ENCODE assay signal across 24 mouse cellular contexts in the genomic region with DNA sequence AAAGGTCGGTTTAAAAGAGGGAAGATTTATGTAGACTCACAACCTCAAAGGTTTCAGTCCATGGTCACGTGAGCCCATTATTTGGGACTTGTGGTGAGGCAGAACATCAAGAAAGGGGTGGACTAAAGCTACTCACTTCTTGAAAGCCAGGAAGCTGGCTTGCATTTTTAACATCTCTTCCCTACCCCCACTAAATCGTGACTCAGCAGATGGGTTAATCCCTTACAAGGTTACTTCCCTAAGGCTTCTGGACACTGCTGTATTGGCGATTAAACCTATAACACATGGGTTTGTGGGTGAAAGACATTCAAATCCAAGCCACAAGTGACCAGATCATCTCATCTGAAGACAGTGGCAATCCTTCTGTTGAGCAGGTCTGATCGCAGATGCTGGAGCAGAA. TPM values are rescaled to one million over a fixed set of nuclear protein-coding genes. Genes with fewer than 3 reads are reported as not detected.
DNase-seq lines count a peak whose midpoint lies in the region; ATAC-seq and TF ChIP-seq lines count a peak whose summit lies in the region.
"Had no signal": no experiment of that assay in that cellular context is flagged by ENCODE, and none has a peak within 500 bp of the region (broad histone marks: within the 10 kb centered on the region; RNA-seq: fewer than 3 reads in every experiment).

No protein-coding gene starts in this region.

- TF ChIP-seq CTCF in C2C12 (IDR thresholded peaks at IDR 0.05; ENCODE audit: control insufficient read depth, insufficient read depth, insufficient read length) = no peak
- no peak for TF ChIP-seq CTCF in layer of hippocampus, adult 2 months (conservative IDR thresholded peaks at IDR 0.05)
- no peak for TF ChIP-seq CTCF in left cerebral cortex, adult 2 months (IDR thresholded peaks at IDR 0.05)

- no peaks in the 10 kb centered on the region for H3K36me3 ChIP-seq in C2C12 (ENCODE audit: control insufficient read depth, insufficient read depth)
- H3K36me3 ChIP-seq: forebrain, embryonic 10.5 days; limb, embryonic 10.5 days; midbrain, embryonic 10.5 days; neural tube, embryonic 13.5 days had no signal

- no peak overlapping the region for H3K27ac ChIP-seq in layer of hippocampus, adult 2 months
- H3K27ac ChIP-seq in left cerebral cortex, adult 2 months = no peak overlapping the region
- H3K27ac ChIP-seq: forebrain, embryonic 10.5 days; gastrocnemius, adult 2 months; kidney, postnatal 0 days; limb, embryonic 10.5 days; midbrain, embryonic 10.5 days; neural tube, embryonic 13.5 days; stomach, postnatal 0 days had no signal

- peaks cover 20% of the 10 kb centered on the region for H3K27me3 ChIP-seq in C2C12 (ENCODE audit: control insufficient read depth, insufficient read depth, insufficient read length)
- H3K27me3 ChIP-seq: neural tube, embryonic 13.5 days had no signal

- H3K79me2 ChIP-seq in C2C12 (ENCODE audit: control insufficient read depth, insufficient read depth) = no peaks in the 10 kb centered on the region

- no peak overlapping the region for H3ac ChIP-seq in C2C12 (ENCODE audit: control insufficient read depth, insufficient read length, low read depth)

- no peaks in the 10 kb centered on the region for H3K79me3 ChIP-seq in C2C12 (ENCODE audit: low read depth)

- ATAC-seq in CD4-positive, CD25-positive, alpha-beta regulatory T cell, adult 4 months = peak; percentile 22
- ATAC-seq in granulocyte monocyte progenitor cell, adult 5-6 weeks (replicated peaks; ENCODE audit: poor library complexity, severe bottlenecking) = peak; percentile 76
- ATAC-seq in monocyte, adult 5-6 weeks (replicated peaks; ENCODE audit: insufficient number of reproducible peaks, low FRiP score, low TSS enrichment, poor library complexity, severe bottlenecking) = peak; percentile 54
- ATAC-seq: forebrain, postnatal 0 days; hindbrain, embryonic 16.5 days; liver, postnatal 0 days had no signal

- intact Hi-C loops in left cerebral cortex, adult 2 months (cut with DNase I) = no loop called here

- no peak overlapping the region for H3K4me3 ChIP-seq in C2C12 (ENCODE audit: insufficient read depth, poor library complexity, severe bottlenecking)
- H3K4me3 ChIP-seq in layer of hippocampus, adult 2 months = no peak overlapping the region
- no peak overlapping the region for H3K4me3 ChIP-seq in left cerebral cortex, adult 2 months
- H3K4me3 ChIP-seq: forebrain, embryonic 10.5 days; gastrocnemius, adult 2 months; limb, embryonic 10.5 days; midbrain, embryonic 10.5 days; neural tube, embryonic 13.5 days had no signal

- DNase-seq in lung, postnatal 14 days = no peak
- DNase-seq in layer of hippocampus, adult 2 months (ENCODE audit: low spot score in 2 of 2) = no peak
- DNase-seq in left cerebral cortex, adult 2 months (ENCODE audit: extremely low spot score in 1 of 2, low spot score in 2 of 2) = no peak
- DNase-seq: adrenal gland, postnatal 25 days; cerebellum, adult 11-12 months; cerebellum, postnatal 25 days; forebrain, postnatal 0 days; gastrocnemius, adult 2 months; heart, postnatal 36 days; kidney, adult 11 months; liver, postnatal 0 days; lung, postnatal 10 days; right cerebral cortex, postnatal 14 days had no signal

TF ChIP-seq in C2C12, 6 proteins besides CTCF, POLR2A, EP300 and RAD21:
- no peak for TF ChIP-seq FOSL1 (IDR thresholded peaks at IDR 0.05; ENCODE audit: insufficient read depth, low read length, poor library complexity, severe bottlenecking)
- TF ChIP-seq CEBPB (IDR thresholded peaks at IDR 0.05; ENCODE audit: low read depth) = no peak
- TF ChIP-seq MYOD1 (IDR thresholded peaks at IDR 0.05; ENCODE audit: control insufficient read depth, insufficient read length, low read depth) = no peak
- TF ChIP-seq USF1 (IDR thresholded peaks at IDR 0.05; ENCODE audit: low read depth) = peak; percentile 48

RNA-seq across cellular contexts. Expression of a gene that starts 59.9 kb away (rescaled TPM):
- polyA plus RNA-seq in C2C12 (2012; fragmentation: generic; extraction: Trizol) = 19.3 TPM
- polyA plus RNA-seq in CD4-positive, CD25-positive, alpha-beta regulatory T cell, adult 4 months (2017; shearing (Covaris generic)) = 10 to 100 TPM in 1 of 2 experiments, 1 to 10 TPM in 1; 9.9 to 11.8 TPM
- 48.6 and 51.2 TPM in 2 replicates for total RNA-seq in granulocyte monocyte progenitor cell, adult 5-6 weeks (2014; fragmentation: Nextera tagmentation)
- 76.4 and 80.7 TPM in 2 replicates for total RNA-seq in granulocyte monocyte progenitor cell, adult 5-6 weeks (2017)
- total RNA-seq in monocyte, adult 5-6 weeks (2017) = 29.1 to 39.5 TPM (median 34.8 TPM) in 3 replicates
- 10 to 100 TPM; 58.0 to 63.2 TPM for total RNA-seq in layer of hippocampus, adult 2 months (2021)
- 10 to 100 TPM; 59.0 to 63.0 TPM for total RNA-seq in left cerebral cortex, adult 2 months (2021)

Comparison
In these comparisons a context has a peak if more than half of its experiments do, and no peak if none do; other contexts are left out.
1. ATAC-seq: peak in every context shown above with its lines; median percentile 76 in granulocyte monocyte progenitor cell, adult 5-6 weeks; 54 in monocyte, adult 5-6 weeks; 22 in CD4-positive, CD25-positive, alpha-beta regulatory T cell, adult 4 months.